Mouse (Mus musculus): Measurements from ENCODE around the gene 1190005I06Rik. TPM values are rescaled to one million over a fixed set of nuclear protein-coding genes. Genes with fewer than 3 reads are reported as not detected.

Gene 1190005I06Rik
- polyA plus RNA-seq, 1 experiment from 2014 or later, result 3.1 TPM

DNA sequence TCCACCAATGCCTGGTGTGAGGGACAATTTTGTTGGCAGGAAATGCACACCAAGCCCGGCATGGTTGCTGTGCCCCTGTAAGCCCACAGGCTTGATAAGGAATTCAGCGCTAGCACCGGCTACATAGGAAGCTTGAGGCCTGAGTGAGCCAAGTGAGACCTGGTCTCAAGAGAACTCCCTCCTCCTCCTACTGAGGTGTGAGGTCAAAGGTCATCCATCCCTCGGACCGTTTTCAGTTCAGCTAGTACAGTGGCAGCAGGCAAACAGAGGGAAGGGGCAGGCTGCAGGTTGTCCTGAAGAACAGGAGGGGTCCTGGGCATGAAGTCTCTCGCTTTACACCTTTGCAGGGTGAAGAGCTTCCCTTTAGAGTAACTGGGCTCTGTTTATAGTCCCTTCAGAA, 16.6 kb downstream of the 1190005I06Rik start:
- H3K27me3 ChIP-seq, result peaks cover 47% of the 10 kb centered on the region
- no peak for ATAC-seq (ENCODE audit: low FRiP score)
- 63% methylated on average over 6 of the region's 6 CpGs for WGBS
- no peak overlapping the region for H3K27ac ChIP-seq
- no peaks in the 10 kb centered on the region for H3K36me3 ChIP-seq (replicated peaks)
- H3K9me3 ChIP-seq, result no peaks in the 10 kb centered on the region
- no peak overlapping the region for H3K4me3 ChIP-seq (replicated peaks)
- no peak overlapping the region for H3K4me2 ChIP-seq
- no peak overlapping the region for H3K9ac ChIP-seq
- peaks cover 19% of the 10 kb centered on the region for H3K4me1 ChIP-seq

DNA sequence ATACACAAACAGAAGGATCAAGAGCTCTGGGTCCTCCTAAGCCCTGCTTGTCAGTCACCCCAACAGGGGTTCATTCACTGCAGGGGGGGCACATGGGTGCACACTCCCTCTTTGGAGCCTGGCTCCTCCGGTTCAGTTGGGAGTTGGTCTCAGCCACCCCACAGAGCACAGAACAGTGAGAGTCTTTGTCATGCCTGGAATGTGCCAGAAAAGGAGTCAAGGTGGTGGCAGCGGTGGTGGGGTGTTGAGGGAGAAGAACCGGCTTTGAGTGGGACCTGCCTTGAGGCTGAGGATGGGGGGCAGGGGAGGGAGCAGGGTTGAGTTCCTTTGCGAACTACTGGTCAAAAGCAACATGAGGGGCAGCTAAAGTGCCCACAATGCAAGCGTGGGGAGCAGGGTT, 17.4 kb downstream of the 1190005I06Rik start:
- Histone ChIP-seq H3K4me1 (peaks cover 19% of the 10 kb centered on the region), H3K9me3 (no peaks in the 10 kb centered on the region), H3K4me3 (replicated peaks) (no peak overlapping the region), H3K4me2 (no peak overlapping the region), H3K9ac (no peak overlapping the region; the same call in 1 of the 2 replicates), H3K27me3 (peaks cover 39% of the 10 kb centered on the region), H3K27ac (no peak overlapping the region), H3K36me3 (replicated peaks) (no peaks in the 10 kb centered on the region)
- 43% methylated on average over 5 of the region's 5 CpGs for WGBS
- no peak for ATAC-seq (ENCODE audit: low FRiP score)

DNA sequence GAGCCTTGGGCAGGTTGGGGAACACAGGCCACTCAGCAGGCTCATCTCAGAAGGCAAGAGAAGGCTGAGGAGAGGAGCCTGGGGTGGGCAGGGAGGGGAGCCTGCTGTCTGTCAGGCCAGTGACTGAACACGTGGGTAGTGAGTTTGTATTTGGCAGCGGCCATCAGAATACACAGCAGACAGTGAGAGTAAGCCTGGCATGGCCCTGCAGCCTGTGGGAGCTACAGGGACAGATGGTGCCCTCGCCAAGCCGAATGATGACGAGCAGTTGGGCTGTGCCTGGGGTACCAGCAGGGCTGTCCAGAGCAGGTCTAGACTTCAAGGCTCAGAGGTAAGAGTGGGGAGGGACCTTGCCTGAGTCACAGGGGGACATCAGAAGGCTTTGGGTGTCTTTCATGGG, 20.1 kb downstream of the 1190005I06Rik start:
- ATAC-seq (ENCODE audit: low FRiP score), result no peak
- Histone ChIP-seq H3K27ac (no peak overlapping the region), H3K27me3 (peaks cover 12% of the 10 kb centered on the region; the same call in 1 of the 2 replicates), H3K36me3 (replicated peaks) (no peaks in the 10 kb centered on the region), H3K9ac (no peak overlapping the region), H3K4me3 (replicated peaks) (no peak overlapping the region), H3K4me2 (no peak overlapping the region), H3K9me3 (no peaks in the 10 kb centered on the region), H3K4me1 (no peaks in the 10 kb centered on the region)
- 81% methylated on average over 5 of the region's 5 CpGs for WGBS

DNA sequence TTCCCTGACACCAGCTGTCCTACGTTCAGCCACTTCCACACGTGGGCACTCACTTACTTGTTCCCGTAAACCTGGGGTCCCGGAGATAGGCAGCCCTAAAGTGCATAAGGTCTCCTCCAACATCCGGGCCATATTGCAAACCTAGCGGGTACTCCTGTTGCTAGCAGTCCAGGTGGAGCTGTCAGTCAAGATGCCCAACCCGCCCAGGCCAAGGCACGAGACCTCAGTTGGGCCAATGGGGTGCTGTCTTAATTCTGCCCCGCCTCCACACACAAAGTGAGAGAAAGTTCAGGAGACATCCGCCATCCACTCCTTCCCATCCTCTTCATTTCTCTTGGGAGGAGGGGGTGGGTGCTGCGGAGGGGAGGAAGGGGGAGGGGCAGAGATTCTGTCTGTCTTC, 21.0 kb downstream of the 1190005I06Rik start:
- H3K27me3 ChIP-seq, result peaks cover 9% of the 10 kb centered on the region; the same call in 1 of the 2 replicates

DNA sequence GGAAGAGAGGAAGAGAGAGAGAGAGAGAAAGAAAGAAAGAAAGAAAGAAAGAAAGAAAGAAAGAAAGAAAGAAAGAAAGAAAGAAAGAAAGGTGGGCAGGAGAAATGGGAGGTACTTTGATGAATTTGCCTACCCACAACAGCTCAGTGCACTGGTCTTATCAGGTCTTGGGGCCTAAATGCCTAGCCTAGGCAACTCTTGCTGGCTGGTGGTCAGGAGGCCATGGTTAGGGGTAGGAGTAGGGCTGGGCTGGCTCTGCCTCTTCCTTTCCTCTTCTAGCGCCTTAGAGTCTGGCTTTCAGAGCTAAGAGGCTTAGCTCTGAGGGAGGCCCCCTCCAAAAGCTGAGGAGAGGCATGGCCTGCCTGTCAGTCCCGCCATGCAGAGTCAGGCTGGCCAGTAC, 23.8 kb downstream of the 1190005I06Rik start:
- Histone ChIP-seq H3K4me3 (replicated peaks) (no peak overlapping the region), H3K9me3 (no peaks in the 10 kb centered on the region), H3K4me2 (no peak overlapping the region), H3K27ac (no peak overlapping the region), H3K27me3 (peaks cover 3% of the 10 kb centered on the region; the same call in 1 of the 2 replicates), H3K4me1 (peaks cover 13% of the 10 kb centered on the region), H3K36me3 (replicated peaks) (no peaks in the 10 kb centered on the region), H3K9ac (no peak overlapping the region)
- no peak for ATAC-seq (ENCODE audit: low FRiP score)
- WGBS, result 8% methylated on average over 2 of the region's 2 CpGs

More for the DNA sequence above, 21.0 kb downstream of the 1190005I06Rik start:
- H3K9ac ChIP-seq, result no peak overlapping the region
- H3K36me3 ChIP-seq (replicated peaks), result no peaks in the 10 kb centered on the region
- H3K4me1 ChIP-seq, result peaks cover 6% of the 10 kb centered on the region
- H3K4me2 ChIP-seq, result no peak overlapping the region
- H3K9me3 ChIP-seq, result no peaks in the 10 kb centered on the region
- ATAC-seq (ENCODE audit: low FRiP score), result no peak
- WGBS, result 59% methylated on average over 11 of the region's 11 CpGs
- no peak overlapping the region for H3K4me3 ChIP-seq (replicated peaks)
- H3K27ac ChIP-seq, result no peak overlapping the region

DNA sequence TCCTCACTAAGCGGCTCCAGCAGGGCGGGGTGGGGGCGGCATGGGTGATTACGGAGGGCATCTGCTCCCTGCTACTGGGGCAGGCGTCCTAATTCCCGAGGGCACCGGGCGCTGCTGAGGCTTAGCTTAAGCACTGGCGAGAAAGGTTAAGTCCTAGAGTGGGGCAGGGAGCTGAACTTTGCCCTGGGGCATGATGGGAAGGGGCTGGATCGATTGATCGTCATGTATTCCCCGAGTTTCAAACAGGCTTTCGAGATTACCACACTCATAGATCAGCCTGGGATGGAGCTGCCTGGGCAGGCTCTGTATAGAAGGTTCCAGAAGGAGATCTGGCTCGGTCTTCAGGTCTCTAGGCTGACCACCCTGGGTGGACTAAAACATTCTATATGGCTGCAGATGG, 25.3 kb downstream of the 1190005I06Rik start:
- Histone ChIP-seq H3K27me3 (peaks cover 3% of the 10 kb centered on the region; the same call in 1 of the 2 replicates), H3K9me3 (no peaks in the 10 kb centered on the region), H3K27ac (0 out of 2 replicates have a peak overlapping the region, but pooled peaks have one; percentile 9), H3K9ac (no peak overlapping the region), H3K36me3 (replicated peaks) (no peaks in the 10 kb centered on the region), H3K4me2 (no peak overlapping the region), H3K4me1 (peaks cover 25% of the 10 kb centered on the region), H3K4me3 (replicated peaks) (no peak overlapping the region)
- no peak for ATAC-seq (ENCODE audit: low FRiP score)
- WGBS, result 72% methylated on average over 14 of the region's 14 CpGs

DNA sequence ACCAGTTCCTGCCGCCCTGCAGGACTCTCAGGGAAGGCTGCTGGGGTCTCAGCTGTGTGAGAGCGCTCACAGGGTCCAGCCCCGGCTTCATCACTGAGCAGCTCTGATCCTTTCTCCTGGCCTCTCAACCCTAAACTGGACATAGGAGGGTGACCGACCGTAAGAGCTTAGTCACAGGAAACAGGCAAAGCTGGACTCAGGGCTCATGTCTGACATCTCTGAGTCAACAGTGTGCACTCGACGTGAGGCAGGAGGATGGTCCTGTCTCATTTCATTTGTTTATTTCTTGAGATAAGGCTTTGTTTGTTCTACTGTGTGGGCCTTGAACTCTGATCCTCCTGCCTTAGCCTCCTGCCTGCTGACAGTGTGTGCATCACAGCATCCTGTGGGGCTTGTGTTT, 27.0 kb downstream of the 1190005I06Rik start:
- ATAC-seq (ENCODE audit: low FRiP score), result no peak
- Histone ChIP-seq H3K27me3 (peaks cover 3% of the 10 kb centered on the region; the same call in 1 of the 2 replicates), H3K4me1 (peaks cover 41% of the 10 kb centered on the region), H3K9ac (no peak overlapping the region), H3K36me3 (replicated peaks) (no peaks in the 10 kb centered on the region), H3K4me2 (no peak overlapping the region), H3K9me3 (no peaks in the 10 kb centered on the region), H3K27ac (no peak overlapping the region), H3K4me3 (replicated peaks) (no peak overlapping the region)
- WGBS, result 46% methylated on average over 7 of the region's 7 CpGs

DNA sequence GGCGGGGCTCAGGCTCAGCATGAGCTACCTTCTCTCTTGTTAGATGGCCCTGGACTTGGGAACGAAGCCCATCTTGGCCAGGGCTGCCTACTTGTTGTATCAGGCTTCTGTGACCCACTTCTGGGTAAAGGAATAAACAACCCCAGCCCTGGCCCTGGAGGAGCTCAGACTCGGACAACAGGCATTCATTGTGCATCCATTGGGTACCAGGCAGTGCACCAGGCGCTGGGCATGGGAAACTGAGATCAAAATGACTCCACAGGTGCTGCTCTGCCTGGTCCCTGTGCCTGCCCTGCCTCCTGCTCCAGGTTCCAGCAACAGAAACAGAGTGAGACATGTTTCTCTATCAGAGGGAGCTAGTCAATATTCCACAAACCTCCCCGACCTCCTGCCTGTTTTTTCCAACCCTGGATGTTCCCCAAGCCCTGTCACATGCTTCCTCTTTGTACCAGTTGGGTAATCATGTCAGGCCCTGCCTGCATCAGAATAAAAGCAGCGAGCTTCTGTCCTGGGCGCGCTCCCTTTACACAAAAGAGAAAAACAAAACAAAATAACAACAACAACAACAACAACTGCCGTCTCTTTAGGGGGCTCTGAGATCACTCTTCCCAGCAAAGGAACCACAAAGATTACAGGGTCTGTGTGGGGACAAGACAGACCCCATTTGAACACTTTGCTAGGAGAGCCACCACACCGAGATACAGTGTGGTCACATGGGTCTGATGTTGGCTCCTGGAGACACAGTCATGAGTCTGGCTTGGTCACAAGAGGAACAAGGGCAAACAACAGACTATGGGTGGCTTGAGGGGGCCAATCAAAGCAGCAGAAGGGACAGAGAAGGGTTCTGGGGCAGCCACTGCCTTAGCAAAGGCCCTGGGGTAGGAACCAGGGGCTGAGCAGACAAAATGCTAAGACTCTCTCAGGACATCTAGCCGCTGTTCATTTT, 27.9 kb downstream of the 1190005I06Rik start:
- peaks cover 41% of the 10 kb centered on the region for H3K4me1 ChIP-seq
- no peaks in the 10 kb centered on the region for H3K36me3 ChIP-seq (replicated peaks)
- no peak overlapping the region for H3K4me3 ChIP-seq (replicated peaks)
- no peak overlapping the region for H3K27ac ChIP-seq
- no peak overlapping the region for H3K9ac ChIP-seq
- ATAC-seq (ENCODE audit: low FRiP score), result no peak
- peaks cover 3% of the 10 kb centered on the region; the same call in 1 of the 2 replicates for H3K27me3 ChIP-seq
- H3K9me3 ChIP-seq, result no peaks in the 10 kb centered on the region
- no peak overlapping the region for H3K4me2 ChIP-seq
- 70% methylated on average over 11 of the region's 11 CpGs for WGBS

DNA sequence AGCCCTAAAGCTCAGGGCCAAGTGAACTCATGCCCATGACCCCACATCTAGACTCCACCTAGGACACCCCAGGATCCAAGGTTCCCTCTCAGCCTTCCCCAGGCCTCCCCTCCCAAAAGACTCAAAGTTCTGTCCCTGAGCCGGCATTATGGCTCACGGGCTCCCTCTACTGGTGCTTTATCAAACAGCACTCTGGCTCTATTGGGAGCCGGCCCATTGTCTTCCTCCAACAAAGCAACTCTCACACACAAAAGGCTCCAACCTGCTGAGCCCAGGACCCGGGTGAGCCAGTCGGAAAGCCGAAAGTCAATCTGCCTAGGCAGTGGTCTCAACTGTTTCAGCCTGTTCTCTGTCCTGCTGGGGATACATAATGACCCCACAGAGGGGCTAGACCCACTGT, 29.3 kb downstream of the 1190005I06Rik start:
- peak overlapping the region; percentile 27 for H3K4me2 ChIP-seq
- H3K4me3 ChIP-seq (replicated peaks), result no peak overlapping the region
- peak overlapping the region; percentile 36; the same call in 1 of the 2 replicates for H3K9ac ChIP-seq
- peak overlapping the region; percentile 61; the same call in 1 of the 2 replicates for H3K27ac ChIP-seq
- peaks cover 41% of the 10 kb centered on the region for H3K4me1 ChIP-seq
- H3K9me3 ChIP-seq, result no peaks in the 10 kb centered on the region
- WGBS, result 0% methylated on average over 6 of the region's 6 CpGs
- H3K36me3 ChIP-seq (replicated peaks), result no peaks in the 10 kb centered on the region
- peaks cover 9% of the 10 kb centered on the region; the same call in 1 of the 2 replicates for H3K27me3 ChIP-seq
- peak; percentile 24; the same call in 1 of the 2 replicates for ATAC-seq (ENCODE audit: low FRiP score)

DNA sequence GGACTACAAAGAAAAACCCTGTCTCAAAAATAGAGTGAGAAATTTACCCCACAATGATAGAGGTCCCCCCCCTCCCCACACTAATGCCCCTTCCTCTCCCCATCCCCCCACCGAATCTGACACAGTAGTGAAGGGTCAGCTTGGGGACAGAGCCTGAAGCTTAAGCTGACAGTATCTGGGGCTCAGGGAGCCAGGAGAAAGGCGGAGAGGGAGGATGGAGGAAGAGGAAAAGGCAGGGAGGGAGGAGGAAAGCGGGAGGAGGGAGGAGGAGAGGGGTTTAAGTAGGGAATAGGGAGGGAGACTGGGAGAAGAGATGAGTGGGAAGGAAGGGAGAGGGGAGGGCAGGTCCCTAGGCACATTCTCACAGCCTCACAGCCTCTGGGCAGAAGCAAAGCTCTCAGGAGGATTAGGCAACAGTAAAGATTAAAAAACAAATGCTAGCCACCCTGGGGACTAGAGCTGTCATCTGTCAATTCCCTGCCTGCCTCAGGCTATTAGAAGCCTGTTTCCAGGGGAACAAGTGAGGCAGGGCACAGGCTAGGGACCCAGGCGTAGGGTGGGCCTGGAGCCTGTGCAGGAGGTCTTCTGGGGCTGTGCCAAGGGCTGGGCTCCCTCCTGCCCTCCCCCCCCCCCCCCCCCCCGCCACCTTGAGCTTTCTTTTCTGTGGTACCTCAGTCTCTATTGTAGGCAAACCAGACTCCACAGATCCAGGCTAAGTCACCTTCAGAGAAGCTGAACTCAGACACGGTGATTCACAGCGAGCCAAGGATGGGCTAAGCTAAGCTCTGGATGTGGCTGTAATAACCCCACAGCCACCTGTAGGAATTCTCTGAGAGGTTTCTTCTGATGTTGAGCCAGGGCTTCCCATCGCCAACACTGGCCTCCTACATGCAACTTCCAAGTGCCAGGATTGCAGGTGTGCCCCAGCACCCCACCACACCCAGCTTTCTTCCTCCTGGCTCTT, 30.5 kb downstream of the 1190005I06Rik start:
- peak; percentile 61 for ATAC-seq (ENCODE audit: low FRiP score)
- Histone ChIP-seq H3K4me3 (replicated peaks) (no peak overlapping the region), H3K27me3 (peaks cover 9% of the 10 kb centered on the region; the same call in 1 of the 2 replicates), H3K27ac (peak overlapping the region; percentile 78), H3K36me3 (replicated peaks) (no peaks in the 10 kb centered on the region), H3K4me1 (peaks cover 38% of the 10 kb centered on the region), H3K9me3 (no peaks in the 10 kb centered on the region), H3K9ac (peak overlapping the region; percentile 18), H3K4me2 (no peak overlapping the region)
- WGBS, result 18% methylated on average over 7 of the region's 8 CpGs

DNA sequence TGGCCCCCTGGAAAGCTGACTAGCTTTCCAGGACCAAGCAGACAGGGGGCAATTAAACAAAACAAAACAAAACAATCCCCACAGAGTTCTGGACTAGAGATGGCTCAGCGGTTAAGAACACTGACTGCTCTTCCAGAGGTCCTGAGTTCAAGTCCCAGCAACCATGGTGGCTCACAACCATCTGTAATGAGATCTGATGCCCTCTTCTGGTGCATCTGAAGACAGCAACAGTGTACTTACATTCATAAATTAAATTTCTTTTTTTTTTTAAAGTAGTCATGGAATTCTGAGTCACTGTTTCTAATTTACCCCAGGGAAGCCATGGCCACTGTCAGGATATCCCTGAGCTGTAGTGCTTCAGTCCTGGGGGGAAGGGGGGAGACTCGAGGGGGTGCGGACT, 32.9 kb downstream of the 1190005I06Rik start:
- H3K36me3 ChIP-seq (replicated peaks), result no peaks in the 10 kb centered on the region
- H3K4me1 ChIP-seq, result peaks cover 27% of the 10 kb centered on the region
- WGBS, result 90% methylated on average over 3 of the region's 3 CpGs
- no peak for ATAC-seq (ENCODE audit: low FRiP score)
- H3K4me3 ChIP-seq (replicated peaks), result no peak overlapping the region
- no peak overlapping the region for H3K27ac ChIP-seq
- no peak overlapping the region for H3K4me2 ChIP-seq
- H3K9me3 ChIP-seq, result no peaks in the 10 kb centered on the region
- no peak overlapping the region for H3K9ac ChIP-seq
- peaks cover 17% of the 10 kb centered on the region; the same call in 1 of the 2 replicates for H3K27me3 ChIP-seq

DNA sequence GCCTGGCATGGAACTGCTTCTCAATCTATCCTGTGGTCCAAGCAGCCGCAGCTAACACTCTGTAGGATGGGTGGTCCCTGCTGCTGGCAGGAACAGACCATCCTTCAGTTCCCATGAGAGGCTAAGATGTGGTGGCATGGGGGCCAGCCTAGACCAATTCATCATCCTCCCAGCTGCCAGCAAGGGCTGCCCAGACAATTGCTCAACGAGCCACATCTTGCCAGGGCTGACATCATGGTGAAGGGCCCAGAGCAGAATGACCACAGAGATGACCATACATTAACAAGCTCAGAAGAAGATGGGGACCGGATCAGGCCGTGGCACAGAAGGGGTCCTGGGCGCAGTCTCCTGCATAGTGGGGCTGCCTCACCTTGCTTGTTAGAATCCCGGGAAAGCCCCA, 36.6 kb downstream of the 1190005I06Rik start:
- Histone ChIP-seq H3K36me3 (replicated peaks) (no peaks in the 10 kb centered on the region), H3K9ac (no peak overlapping the region), H3K27ac (no peak overlapping the region), H3K27me3 (0 out of 2 replicates have a peak, but pooled peaks cover 14% of the 10 kb centered on the region), H3K4me1 (peaks cover 5% of the 10 kb centered on the region; the same call in 1 of the 2 replicates), H3K9me3 (no peaks in the 10 kb centered on the region), H3K4me2 (no peak overlapping the region), H3K4me3 (replicated peaks) (no peak overlapping the region)
- 88% methylated on average over 6 of the region's 6 CpGs for WGBS
- ATAC-seq (ENCODE audit: low FRiP score), result no peak

Data from forebrain, embryonic 12.5 days (tissue).